Mouse (Mus musculus): ENCODE data around the gene Nacc2. TPM values are rescaled to one million over a fixed set of nuclear protein-coding genes. Genes with fewer than 3 reads are reported as not detected.

The Nacc2 gene
- polyA plus RNA-seq, 1 experiment from 2014 or later: 21.3 TPM

GRCm38 (mm10) chr2:26019923-26020322, 103.1 kb downstream of the Nacc2 start:
- WGBS: 82% methylated on average over 3 of the region's 3 CpGs
- no peak for ATAC-seq (ENCODE audit: low FRiP score, low read depth)
- H3K9ac ChIP-seq: no peak overlapping the region

GRCm38 (mm10) chr2:26017326-26017725, 105.7 kb downstream of the Nacc2 start:
- WGBS: 73% methylated on average over 4 of the region's 4 CpGs
- H3K36me3 ChIP-seq: peaks cover 26% of the 10 kb centered on the region
- peaks cover 43% of the 10 kb centered on the region for H3K4me1 ChIP-seq (replicated peaks)
- no peak overlapping the region for H3K9ac ChIP-seq
- no peaks in the 10 kb centered on the region for H3K9me3 ChIP-seq
- H3K27me3 ChIP-seq: no peaks in the 10 kb centered on the region
- no peak overlapping the region for H3K4me3 ChIP-seq
- no peak overlapping the region for H3K27ac ChIP-seq (replicated peaks)
- ATAC-seq (ENCODE audit: low FRiP score, low read depth): no peak
- H3K4me2 ChIP-seq: no peak overlapping the region

More at GRCm38 (mm10) chr2:26019923-26020322, 103.1 kb downstream of the Nacc2 start:
- no peaks in the 10 kb centered on the region for H3K9me3 ChIP-seq
- H3K4me3 ChIP-seq: peak overlapping the region; percentile 70; the same call in 1 of the 2 replicates
- peak overlapping the region; percentile 78; the same call in 1 of the 2 replicates for H3K4me2 ChIP-seq
- no peak overlapping the region for H3K27ac ChIP-seq (replicated peaks)
- no peaks in the 10 kb centered on the region for H3K27me3 ChIP-seq
- peaks cover 43% of the 10 kb centered on the region for H3K4me1 ChIP-seq (replicated peaks)
- peaks cover 8% of the 10 kb centered on the region for H3K36me3 ChIP-seq

- ATAC-seq (ENCODE audit: low FRiP score, low read depth): no peak
- Histone ChIP-seq H3K4me2 (no peak overlapping the region), H3K9me3 (no peaks in the 10 kb centered on the region), H3K9ac (no peak overlapping the region), H3K27ac (replicated peaks) (no peak overlapping the region), H3K4me3 (no peak overlapping the region), H3K4me1 (replicated peaks) (peaks cover 16% of the 10 kb centered on the region), H3K27me3 (no peaks in the 10 kb centered on the region), H3K36me3 (peaks cover 59% of the 10 kb centered on the region)
- WGBS: 98% methylated on average over 3 of the region's 3 CpGs
Observed at GRCm38 (mm10) chr2:26013674-26014073, 109.3 kb downstream of the Nacc2 start.

GRCm38 (mm10) chr2:26011420-26011819, 111.6 kb downstream of the Nacc2 start:
- Histone ChIP-seq H3K36me3 (peaks cover 81% of the 10 kb centered on the region), H3K27ac (replicated peaks) (no peak overlapping the region), H3K4me1 (replicated peaks) (no peaks in the 10 kb centered on the region), H3K9ac (no peak overlapping the region), H3K27me3 (no peaks in the 10 kb centered on the region), H3K4me3 (no peak overlapping the region), H3K4me2 (no peak overlapping the region), H3K9me3 (no peaks in the 10 kb centered on the region)
- WGBS: 71% methylated on average over 1 of the region's 1 CpGs
- no peak for ATAC-seq (ENCODE audit: low FRiP score, low read depth)

Other genes starting within 250 kb of the Nacc2 start
- 71.7 and 77.2 TPM in 2 replicates for gene Camsap1, start 139.9 kb downstream of the Nacc2 start, polyA plus RNA-seq (2015; fragmentation: Nextera tagmentation; extraction: Ambion mirVana)
- 130 and 143 TPM in 2 replicates for gene Ubac1, start 101.5 kb downstream of the Nacc2 start, polyA plus RNA-seq (2015; fragmentation: Nextera tagmentation; extraction: Ambion mirVana)
- gene Lhx3, start 85.1 kb upstream of the Nacc2 start, polyA plus RNA-seq (2015; fragmentation: Nextera tagmentation; extraction: Ambion mirVana): 4.1 and 4.2 TPM in 2 replicates
- gene Qsox2, start 114.3 kb upstream of the Nacc2 start, polyA plus RNA-seq (2015; fragmentation: Nextera tagmentation; extraction: Ambion mirVana): 16.7 and 16.9 TPM in 2 replicates
- gene Ccdc187, start 171.3 kb upstream of the Nacc2 start, polyA plus RNA-seq (2015; fragmentation: Nextera tagmentation; extraction: Ambion mirVana): 0.16 and 0.25 TPM in 2 replicates
- gene Gpsm1, start 192.3 kb upstream of the Nacc2 start, polyA plus RNA-seq (2015; fragmentation: Nextera tagmentation; extraction: Ambion mirVana): 177 and 199 TPM in 2 replicates
- 28.3 and 32.6 TPM in 2 replicates for gene Dnlz, start 228.9 kb upstream of the Nacc2 start, polyA plus RNA-seq (2015; fragmentation: Nextera tagmentation; extraction: Ambion mirVana)
- gene Card9, start 237.7 kb upstream of the Nacc2 start, polyA plus RNA-seq (2015; fragmentation: Nextera tagmentation; extraction: Ambion mirVana): 1.5 and 3.2 TPM in 2 replicates